Mouse (Mus musculus) gastrocnemius, postnatal 25 days (tissue): Measurements from ENCODE around the gene Olfr844. TPM values are rescaled to one million over a fixed set of nuclear protein-coding genes. Genes with fewer than 3 reads are reported as not detected.

Experiments
- DNase-seq: peaks from one replicate; pipeline ENCODE4 v3.0.0; 2022
- long read RNA-seq, 2 experiments: library from polyadenylated mRNA; stranded (forward); transcript quantifications; one replicate each; pipeline ENCODE4 v2.0.0; 2021
- total RNA-seq, 2 experiments: library from RNA; stranded (reverse); gene quantifications; 1 replicate in 1 of 2; 2 replicates in 1 of 2; pipeline ENCODE4 v1.2.3; 2021

The Olfr844 gene
- total RNA-seq: not detected
- long read RNA-seq, experiment 1: 0 reads
- long read RNA-seq, experiment 2: 0 reads

- DNase-seq: no peak
Measured at GRCm38 (mm10) chr9:19316047-19316446, at the start of gene Olfr844. TSS of gene Olfr844 (plus strand) at chr9:19316347.

GRCm38 (mm10) chr9:19336157-19336556, 20.0 kb downstream of the Olfr844 start, which contains the start of gene Olfr845:
TSS of gene Olfr845 (plus strand) at chr9:19336457.
- DNase-seq: no peak

- no peak for DNase-seq
Measured at GRCm38 (mm10) chr9:19363905-19364304, 47.8 kb downstream of the Olfr844 start, which contains the start of gene Olfr846. TSS of gene Olfr846 (minus strand) at chr9:19364005.

Other genes starting within 250 kb of the Olfr844 start
- gene Olfr836, start 196.0 kb upstream of the Olfr844 start, total RNA-seq: not detected
- not detected for gene Olfr837, start 180.0 kb upstream of the Olfr844 start, total RNA-seq
- not detected for gene Olfr839-ps1, start 139.0 kb upstream of the Olfr844 start, total RNA-seq
- gene Olfr843, start 64.4 kb upstream of the Olfr844 start, total RNA-seq: not detected
- gene Olfr845, start 20.1 kb downstream of the Olfr844 start, total RNA-seq: not detected
- not detected for gene Olfr846, start 47.7 kb downstream of the Olfr844 start, total RNA-seq
- gene Olfr847, start 62.3 kb downstream of the Olfr844 start, total RNA-seq: not detected
- not detected for gene Olfr849, start 123.9 kb downstream of the Olfr844 start, total RNA-seq
- not detected for gene Olfr850, start 161.9 kb downstream of the Olfr844 start, total RNA-seq
- gene Olfr851, start 176.9 kb downstream of the Olfr844 start, total RNA-seq: not detected
- not detected for gene Olfr853, start 224.7 kb downstream of the Olfr844 start, total RNA-seq